ENCODE assay signal across 15 mouse cellular contexts in genomic region chr15:83383633-83384032, GRCm38 (mm10). TPM values are rescaled to one million over a fixed set of nuclear protein-coding genes. Genes with fewer than 3 reads are reported as not detected.
DNase-seq lines count a peak whose midpoint lies in the region; ATAC-seq and TF ChIP-seq lines count a peak whose summit lies in the region.
"Had no signal": no experiment of that assay in that cellular context is flagged by ENCODE, and none has a peak within 500 bp of the region (broad histone marks: within the 10 kb centered on the region; RNA-seq: fewer than 3 reads in every experiment).

No protein-coding gene starts in this region.

- no peak overlapping the region for H3K4me3 ChIP-seq in liver, adult 2 months (ENCODE audit: insufficient read depth, low read depth, low read length)
- H3K4me3 ChIP-seq in liver, embryonic 11.5 days (ENCODE audit: low read depth, low read length): no peak overlapping the region
- no peak overlapping the region for H3K4me3 ChIP-seq in C2C12 (ENCODE audit: insufficient read depth, poor library complexity, severe bottlenecking)
- H3K4me3 ChIP-seq: erythroblast, embryonic 14.5 days had no signal

- WGBS in liver, adult 2 months: 100% methylated on average over 2 of the region's 2 CpGs
- WGBS in liver, embryonic 11.5 days: 86% methylated on average over 2 of the region's 2 CpGs

- H3K36me3 ChIP-seq in liver, adult 2 months (ENCODE audit: control insufficient read depth, insufficient read depth, low read length): peaks cover 43% of the 10 kb centered on the region
- H3K36me3 ChIP-seq in liver, embryonic 11.5 days (ENCODE audit: control insufficient read depth, insufficient read depth, low read length): peaks cover 44% of the 10 kb centered on the region
- H3K36me3 ChIP-seq in C2C12 (ENCODE audit: control insufficient read depth, insufficient read depth): peaks cover 94% of the 10 kb centered on the region

- no peaks in the 10 kb centered on the region for H3K79me3 ChIP-seq in C2C12 (ENCODE audit: low read depth)

- no peak for ATAC-seq in liver, embryonic 11.5 days (replicated peaks; ENCODE audit: low FRiP score)
- ATAC-seq: CD4-positive, CD25-positive, alpha-beta regulatory T cell, adult 4 months; Patski had no signal

- 0 out of 2 replicates have a peak, but pooled peaks have one; percentile 6 for TF ChIP-seq CTCF in liver, adult 2 months (IDR thresholded peaks at IDR 0.05; ENCODE audit: low read depth, low read length)
- TF ChIP-seq CTCF in C2C12 (IDR thresholded peaks at IDR 0.05; ENCODE audit: control insufficient read depth, insufficient read depth, insufficient read length): peak; percentile 1
- peak; percentile 13; the same call in 1 of the 2 replicates for TF ChIP-seq CTCF in brain, embryonic 14.5 days (IDR thresholded peaks at IDR 0.05; ENCODE audit: borderline replicate concordance, extremely low read depth, insufficient read depth, insufficient read length)

- H3K4me1 ChIP-seq in liver, adult 2 months (ENCODE audit: control insufficient read depth, insufficient read depth, low read length): no peaks in the 10 kb centered on the region
- H3K4me1 ChIP-seq in liver, embryonic 11.5 days (replicated peaks; ENCODE audit: control insufficient read depth, insufficient read depth, low read length): no peaks in the 10 kb centered on the region

- H3K9me3 ChIP-seq in liver, embryonic 11.5 days (ENCODE audit: control insufficient read depth, low read length): no peaks in the 10 kb centered on the region

- no peak overlapping the region for H3ac ChIP-seq in C2C12 (ENCODE audit: control insufficient read depth, insufficient read length, low read depth)

- DNase-seq in heart, adult 18-20 months: peak; percentile 35 to 53
- no peak for DNase-seq in heart, postnatal 25 days (ENCODE audit: low spot score)
- DNase-seq in liver, adult 2 months (ENCODE audit: extremely low read depth, low read depth, low spot score): no peak
- no peak for DNase-seq in liver, embryonic 11.5 days (ENCODE audit: low spot score)
- no peak for DNase-seq in brain, embryonic 14.5 days (ENCODE audit: low read depth)
- no peak for DNase-seq in layer of hippocampus, postnatal 25 days (ENCODE audit: extremely low spot score in 1 of 2, low spot score in 1 of 2)
- DNase-seq in cerebellum, adult 11 months: no peak
- DNase-seq: adrenal gland, adult 8-10 months; cerebellum, adult 11-12 months had no signal

- no peaks in the 10 kb centered on the region for H3K27me3 ChIP-seq in liver, adult 2 months (ENCODE audit: control insufficient read depth, insufficient read depth, low read length)
- H3K27me3 ChIP-seq in liver, embryonic 11.5 days (replicated peaks; ENCODE audit: control insufficient read depth, insufficient read depth, low read length): no peaks in the 10 kb centered on the region
- no peaks in the 10 kb centered on the region for H3K27me3 ChIP-seq in C2C12 (ENCODE audit: control insufficient read depth, insufficient read depth, insufficient read length)
- H3K27me3 ChIP-seq: Patski had no signal

- H3K4me2 ChIP-seq in liver, embryonic 11.5 days: no peak overlapping the region
- H3K4me2 ChIP-seq: hindbrain, embryonic 14.5 days had no signal

- H3K79me2 ChIP-seq in liver, adult 2 months (ENCODE audit: control insufficient read depth, insufficient read depth, low read length): no peaks in the 10 kb centered on the region
- H3K79me2 ChIP-seq in C2C12 (ENCODE audit: control insufficient read depth, insufficient read depth): no peaks in the 10 kb centered on the region

- no peak for TF ChIP-seq POLR2A in liver, adult 2 months (IDR thresholded peaks at IDR 0.05; ENCODE audit: extremely low read depth, insufficient read depth, low read length)
- no peak for TF ChIP-seq POLR2A in brain, embryonic 14.5 days (IDR thresholded peaks at IDR 0.05; ENCODE audit: borderline replicate concordance, extremely low read depth, insufficient read depth, insufficient read length, poor library complexity, severe bottlenecking)

- H3K27ac ChIP-seq in liver, adult 2 months (replicated peaks; ENCODE audit: insufficient read depth, low read depth, low read length): no peak overlapping the region
- H3K27ac ChIP-seq in liver, embryonic 11.5 days (ENCODE audit: low read depth, low read length): no peak overlapping the region
- H3K27ac ChIP-seq: hindbrain, embryonic 14.5 days; macrophage had no signal

- intact Hi-C loops in heart, postnatal 25 days (cut with DNase I): no loop called here

- no peak overlapping the region for H3K9ac ChIP-seq in liver, adult 2 months (ENCODE audit: low read depth, low read length)
- H3K9ac ChIP-seq in liver, embryonic 11.5 days (ENCODE audit: low read depth, low read length): no peak overlapping the region
- H3K9ac ChIP-seq: hindbrain, embryonic 14.5 days had no signal

TF ChIP-seq in C2C12, 6 proteins besides CTCF, POLR2A, EP300 and RAD21:
- no peak for TF ChIP-seq MYOG (IDR thresholded peaks at IDR 0.05; ENCODE audit: control insufficient read depth, extremely low read depth, insufficient read length)
- no peak for TF ChIP-seq USF1 (IDR thresholded peaks at IDR 0.05; ENCODE audit: low read depth)
- no peak for TF ChIP-seq MAX (IDR thresholded peaks at IDR 0.05)
- no peak for TF ChIP-seq FOSL1 (IDR thresholded peaks at IDR 0.05; ENCODE audit: insufficient read depth, low read length, poor library complexity, severe bottlenecking)
- no peak for TF ChIP-seq MYOD1 (IDR thresholded peaks at IDR 0.05; ENCODE audit: control insufficient read depth, insufficient read length, low read depth)
- TF ChIP-seq CEBPB (IDR thresholded peaks at IDR 0.05; ENCODE audit: low read depth): no peak

RNA-seq across cellular contexts. Expression of gene Arfgap3, which starts 33.6 kb away (rescaled TPM):
- total RNA-seq in heart, adult 18-20 months (2021): 10 to 100 TPM in 1 of 2 experiments, 1 to 10 TPM in 1; 10.0 to 12.1 TPM
- total RNA-seq in heart, postnatal 25 days (2021): 10 to 100 TPM in 1 of 2 experiments, 1 to 10 TPM in 1; 8.7 to 10.3 TPM
- 4.7 and 6.8 TPM in 2 replicates for total RNA-seq in liver, adult 2 months (2014; rRNA removed)
- 5.7 and 9.0 TPM in 2 replicates for polyA plus RNA-seq in liver, adult 2 months (2012; rRNA removed)
- polyA plus RNA-seq in liver, embryonic 11.5 days (2014; fragmentation: Nextera tagmentation; extraction: Ambion mirVana): 26.3 and 26.7 TPM in 2 replicates
- polyA plus RNA-seq in C2C12 (2012; fragmentation: generic; extraction: Trizol): 39.6 TPM
- polyA plus RNA-seq in brain, embryonic 14.5 days (2012; rRNA removed): 40.3 and 43.9 TPM in 2 replicates
- total RNA-seq in layer of hippocampus, postnatal 25 days (2021): 10 to 100 TPM; 18.0 to 18.3 TPM

Comparison
In these comparisons a context has a peak if more than half of its experiments do, and no peak if none do; other contexts are left out.
1. DNase-seq: peak in heart, adult 18-20 months (2 of 2); none in heart, postnatal 25 days (single experiment), liver, adult 2 months (single experiment), liver, embryonic 11.5 days (single experiment), brain, embryonic 14.5 days (single experiment), layer of hippocampus, postnatal 25 days (0 of 2) and cerebellum, adult 11 months (single experiment).
2. Peak in every context shown above with its lines, with median percentiles within 50 percentile points of each other: CTCF ChIP-seq.